Mouse (Mus musculus): ENCODE data around the gene Klhl42. TPM values are rescaled to one million over a fixed set of nuclear protein-coding genes. Genes with fewer than 3 reads are reported as not detected.

The Klhl42 gene
- polyA plus RNA-seq, 2 experiments, result 1.9 to 2.0 TPM

GRCm38 (mm10) chr6:147105529-147105928 lies 14.3 kb downstream of the Klhl42 start:
- 81% methylated on average over 1 of the region's 1 CpGs for WGBS (ENCODE audit: insufficient replicate concordance)

GRCm38 (mm10) chr6:147106716-147107115 lies 15.5 kb downstream of the Klhl42 start:
- no peak overlapping the region for H3K27ac ChIP-seq
- DNase-seq (ENCODE audit: low read depth in 3 of 3, low spot score in 3 of 3) (no peak), ATAC-seq (ENCODE audit: insufficient read depth) (no peak)
- H3K9ac ChIP-seq (replicated peaks), result no peak overlapping the region
- H3K4me3 ChIP-seq (ENCODE audit: insufficient read depth in 1 of 2, low read depth in 2 of 2, low read length in 2 of 2), result no peak overlapping the region
- H3K27me3 ChIP-seq (ENCODE audit: control insufficient read depth, insufficient read depth, low read length), result no peaks in the 10 kb centered on the region
- TF ChIP-seq EP300 (IDR thresholded peaks at IDR 0.05; ENCODE audit: low read depth) (no peak), CTCF (IDR thresholded peaks at IDR 0.05; ENCODE audit: low read depth) (no peak)
- WGBS (ENCODE audit: insufficient replicate concordance), result 79% methylated on average over 6 of the region's 6 CpGs
- no peaks in the 10 kb centered on the region for H3K4me1 ChIP-seq (replicated peaks; ENCODE audit: control insufficient read depth in 2 of 2, insufficient read depth in 2 of 2, low read length in 1 of 2)
- no peaks in the 10 kb centered on the region for H3K9me3 ChIP-seq (ENCODE audit: control insufficient read depth, low read length)
- no peak overlapping the region for H3K4me2 ChIP-seq (ENCODE audit: low read depth)
- H3K36me3 ChIP-seq (replicated peaks; ENCODE audit: control insufficient read depth, insufficient read depth, low read depth), result peaks cover 6% of the 10 kb centered on the region; the same call in 1 of the 2 replicates

More at GRCm38 (mm10) chr6:147105529-147105928, 14.3 kb downstream of the Klhl42 start:
- DNase-seq (ENCODE audit: low read depth in 3 of 3, low spot score in 3 of 3) (no peak), ATAC-seq (ENCODE audit: insufficient read depth) (no peak)
- Histone ChIP-seq H3K4me1 (replicated peaks; ENCODE audit: control insufficient read depth in 2 of 2, insufficient read depth in 2 of 2, low read length in 1 of 2) (no peaks in the 10 kb centered on the region), H3K36me3 (replicated peaks; ENCODE audit: control insufficient read depth, insufficient read depth, low read depth) (peaks cover 6% of the 10 kb centered on the region; the same call in 1 of the 2 replicates), H3K9ac (replicated peaks) (no peak overlapping the region), H3K4me2 (ENCODE audit: low read depth) (no peak overlapping the region), H3K9me3 (ENCODE audit: control insufficient read depth, low read length) (no peaks in the 10 kb centered on the region), H3K4me3 (ENCODE audit: insufficient read depth in 1 of 2, low read depth in 2 of 2, low read length in 2 of 2) (no peak overlapping the region), H3K27me3 (ENCODE audit: control insufficient read depth, insufficient read depth, low read length) (no peaks in the 10 kb centered on the region), H3K27ac (no peak overlapping the region)
- TF ChIP-seq EP300 (IDR thresholded peaks at IDR 0.05; ENCODE audit: low read depth) (no peak), CTCF (IDR thresholded peaks at IDR 0.05; ENCODE audit: low read depth) (no peak)

GRCm38 (mm10) chr6:147109283-147109682 lies 18.1 kb downstream of the Klhl42 start:
- H3K9ac ChIP-seq (replicated peaks), result no peak overlapping the region
- no peak overlapping the region for H3K4me3 ChIP-seq (ENCODE audit: insufficient read depth in 1 of 2, low read depth in 2 of 2, low read length in 2 of 2)
- H3K27me3 ChIP-seq (ENCODE audit: control insufficient read depth, insufficient read depth, low read length), result no peaks in the 10 kb centered on the region
- H3K36me3 ChIP-seq (replicated peaks; ENCODE audit: control insufficient read depth, insufficient read depth, low read depth), result peaks cover 6% of the 10 kb centered on the region; the same call in 1 of the 2 replicates
- TF ChIP-seq EP300 (IDR thresholded peaks at IDR 0.05; ENCODE audit: low read depth) (no peak), CTCF (IDR thresholded peaks at IDR 0.05; ENCODE audit: low read depth) (no peak)
- no peak overlapping the region for H3K27ac ChIP-seq
- H3K4me2 ChIP-seq (ENCODE audit: low read depth), result no peak overlapping the region
- DNase-seq (ENCODE audit: low read depth in 3 of 3, low spot score in 3 of 3) (no peak), ATAC-seq (ENCODE audit: insufficient read depth) (no peak)
- no peaks in the 10 kb centered on the region for H3K9me3 ChIP-seq (ENCODE audit: control insufficient read depth, low read length)
- no peaks in the 10 kb centered on the region for H3K4me1 ChIP-seq (replicated peaks; ENCODE audit: control insufficient read depth in 2 of 2, insufficient read depth in 2 of 2, low read length in 1 of 2)
- WGBS (ENCODE audit: insufficient replicate concordance), result 78% methylated on average over 7 of the region's 7 CpGs

GRCm38 (mm10) chr6:147116579-147116978 lies 25.4 kb downstream of the Klhl42 start:
- Histone ChIP-seq H3K27me3 (ENCODE audit: control insufficient read depth, insufficient read depth, low read length) (no peaks in the 10 kb centered on the region), H3K4me3 (ENCODE audit: insufficient read depth in 1 of 2, low read depth in 2 of 2, low read length in 2 of 2) (no peak overlapping the region), H3K9me3 (ENCODE audit: control insufficient read depth, low read length) (no peaks in the 10 kb centered on the region), H3K4me2 (ENCODE audit: low read depth) (no peak overlapping the region), H3K9ac (replicated peaks) (no peak overlapping the region), H3K27ac (no peak overlapping the region), H3K4me1 (replicated peaks; ENCODE audit: control insufficient read depth in 2 of 2, insufficient read depth in 2 of 2, low read length in 1 of 2) (no peaks in the 10 kb centered on the region), H3K36me3 (replicated peaks; ENCODE audit: control insufficient read depth, insufficient read depth, low read depth) (no peaks in the 10 kb centered on the region)
- 10% methylated on average over 10 of the region's 10 CpGs for WGBS (ENCODE audit: insufficient replicate concordance)
- DNase-seq (ENCODE audit: low read depth in 3 of 3, low spot score in 3 of 3) (peak; percentile 35 to 41 (median 36)), ATAC-seq (ENCODE audit: insufficient read depth) (0 out of 2 replicates have a peak, but pooled peaks have one; percentile 45)
- TF ChIP-seq CTCF (IDR thresholded peaks at IDR 0.05; ENCODE audit: low read depth) (peak; percentile 80), EP300 (IDR thresholded peaks at IDR 0.05; ENCODE audit: low read depth) (no peak)

GRCm38 (mm10) chr6:147117764-147118163 lies 26.6 kb downstream of the Klhl42 start:
- 76% methylated on average over 7 of the region's 7 CpGs for WGBS (ENCODE audit: insufficient replicate concordance)
- no peak overlapping the region for H3K4me2 ChIP-seq (ENCODE audit: low read depth)

More at GRCm38 (mm10) chr6:147117764-147118163, 26.6 kb downstream of the Klhl42 start:
- Histone ChIP-seq H3K27me3 (ENCODE audit: control insufficient read depth, insufficient read depth, low read length) (no peaks in the 10 kb centered on the region), H3K9me3 (ENCODE audit: control insufficient read depth, low read length) (no peaks in the 10 kb centered on the region), H3K9ac (replicated peaks) (no peak overlapping the region), H3K4me3 (ENCODE audit: insufficient read depth in 1 of 2, low read depth in 2 of 2, low read length in 2 of 2) (no peak overlapping the region), H3K36me3 (replicated peaks; ENCODE audit: control insufficient read depth, insufficient read depth, low read depth) (no peaks in the 10 kb centered on the region), H3K4me1 (replicated peaks; ENCODE audit: control insufficient read depth in 2 of 2, insufficient read depth in 2 of 2, low read length in 1 of 2) (no peaks in the 10 kb centered on the region), H3K27ac (no peak overlapping the region)
- no peak for DNase-seq (ENCODE audit: low read depth in 3 of 3, low spot score in 3 of 3)
- no peak for ATAC-seq (ENCODE audit: insufficient read depth)
- TF ChIP-seq CTCF (IDR thresholded peaks at IDR 0.05; ENCODE audit: low read depth), result no peak
- TF ChIP-seq EP300 (IDR thresholded peaks at IDR 0.05; ENCODE audit: low read depth), result no peak
